Mouse (Mus musculus) forebrain, embryonic 12.5 days (tissue): ENCODE measurements around the gene Olfr1124. TPM values are rescaled to one million over a fixed set of nuclear protein-coding genes. Genes with fewer than 3 reads are reported as not detected.
"Not testable (repeated sequence)": the region's sequence is repeated elsewhere in the genome, so short reads cannot be mapped to it uniquely, and the experiment has no call there.

Experiments used
- ATAC-seq: fragments of 200-750 bp; cut with Nextera tagmentation; 2 replicates; pipeline ENCODE4 v1.8.0; 2017; ENCODE audit warnings: moderate TSS enrichment; ENCODE audit not compliant: low FRiP score
- H3K27ac ChIP-seq: fragments of 300-500 bp; sonication (generic); 2 replicates; pipeline ENCODE4 v1.5.1; 2016; ENCODE audit warnings: mild to moderate bottlenecking
- H3K27me3 ChIP-seq: fragments of 300-500 bp; sonication (generic); 2 replicates; pipeline ENCODE4 v1.6.1; 2016; ENCODE audit warnings: mild to moderate bottlenecking
- H3K36me3 ChIP-seq: fragments of 300-500 bp; sonication (generic); replicated peaks from 2 replicates; pipeline ENCODE4 v1.6.1; 2016; ENCODE audit warnings: mild to moderate bottlenecking
- H3K4me1 ChIP-seq: fragments of 300-500 bp; sonication (generic); 2 replicates; pipeline ENCODE4 v1.6.1; 2016
- H3K4me2 ChIP-seq: fragments of 300-500 bp; sonication (generic); 2 replicates; pipeline ENCODE4 v1.6.1; 2016; ENCODE audit warnings: mild to moderate bottlenecking, moderate library complexity
- H3K4me3 ChIP-seq: fragments of 300-500 bp; sonication (generic); replicated peaks from 2 replicates; pipeline ENCODE4 v1.5.1; 2016; ENCODE audit warnings: mild to moderate bottlenecking
- H3K9ac ChIP-seq: fragments of 300-500 bp; sonication (generic); 2 replicates; pipeline ENCODE4 v1.6.1; 2016; ENCODE audit warnings: mild to moderate bottlenecking
- H3K9me3 ChIP-seq: fragments of 300-500 bp; sonication (generic); 2 replicates; pipeline ENCODE4 v1.6.1; 2016
- WGBS: fragments of 180-500 bp; shearing (Covaris S2); methylation state at CpG from one replicate; pipeline ENCODE4 v1.1.7; 2016; 5-methylcytosine and 5-hydroxymethylcytosine counted together
- polyA plus RNA-seq: library from polyadenylated mRNA; unstranded; fragments of >200 nt; fragmentation: Nextera tagmentation; extraction: Ambion mirVana; gene quantifications from 2 replicates; pipeline ENCODE4 v1.2.1, GENCODE M21; 2016

Gene Olfr1124
- polyA plus RNA-seq, result 0.08 and 0.15 TPM in 2 replicates

GRCm38 (mm10) chr2:87429975-87430374, at the start of gene Olfr1124:
Gene Olfr1124 (plus strand): TSS chr2:87430275.
- no peaks in the 10 kb centered on the region for H3K36me3 ChIP-seq
- H3K9ac ChIP-seq, result no peak within 1 kb of the TSS
- 90% methylated on average over 1 of the region's 1 CpGs for WGBS
- no peak within 1 kb of the TSS for H3K4me2 ChIP-seq
- no peaks in the 10 kb centered on the region for H3K9me3 ChIP-seq
- no peak within 1 kb of the TSS for H3K27ac ChIP-seq
- H3K4me1 ChIP-seq, result no peaks in the 10 kb centered on the region
- H3K4me3 ChIP-seq, result no peak within 1 kb of the TSS
- ATAC-seq, result no peak
- H3K27me3 ChIP-seq, result no peaks in the 10 kb centered on the region

DNA sequence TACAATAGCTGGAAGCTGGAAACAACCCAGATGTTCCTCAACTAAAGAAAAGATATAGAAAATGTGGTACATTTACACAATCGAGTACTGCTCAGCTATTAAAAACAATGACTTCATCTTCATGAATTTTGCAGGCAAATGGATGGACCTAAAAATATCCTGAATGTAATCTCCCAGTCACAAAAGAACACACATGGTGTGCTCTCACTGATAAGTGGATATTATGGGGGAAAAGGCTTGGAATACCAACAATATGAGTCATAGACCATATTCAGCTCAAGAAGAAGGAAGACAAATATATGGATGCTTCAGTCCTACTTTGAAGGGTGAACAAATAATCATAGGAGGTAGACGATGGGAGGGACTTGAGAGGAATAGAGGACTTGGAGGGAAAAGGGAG, 46.1 kb upstream of the Olfr1124 start:
- no peak for ATAC-seq
- no peaks in the 10 kb centered on the region for H3K4me1 ChIP-seq
- no peak overlapping the region for H3K4me3 ChIP-seq
- 88% methylated on average over 2 of the region's 2 CpGs for WGBS
- no peaks in the 10 kb centered on the region for H3K27me3 ChIP-seq
- H3K9me3 ChIP-seq, result no peaks in the 10 kb centered on the region
- H3K36me3 ChIP-seq, result no peaks in the 10 kb centered on the region
- no peak overlapping the region for H3K27ac ChIP-seq
- no peak overlapping the region for H3K4me2 ChIP-seq
- H3K9ac ChIP-seq, result no peak overlapping the region

DNA sequence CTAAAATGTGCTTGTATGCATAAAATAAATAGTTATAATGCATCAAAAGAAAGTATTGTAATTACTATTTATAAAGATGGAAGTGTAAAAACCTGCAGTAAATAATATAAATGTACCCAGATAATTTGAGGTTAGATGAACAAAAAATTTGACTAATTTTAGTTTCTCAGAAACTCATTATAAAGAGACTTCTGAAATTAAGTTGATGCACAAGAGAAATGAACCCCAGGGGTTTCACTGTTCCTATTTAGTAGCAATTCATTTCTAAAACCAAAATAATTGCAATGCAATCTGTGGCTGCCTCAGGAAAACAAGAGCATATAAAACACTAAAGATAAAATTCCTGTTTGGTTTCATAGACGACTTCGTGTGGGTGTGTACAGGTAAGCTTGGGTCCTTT, 44.5 kb upstream of the Olfr1124 start, which contains the start of gene Olfr1122:
Olfr1122 (plus strand) TSS at position 301 of the 400 bp plus-strand sequence.
- H3K9me3 ChIP-seq, result no peaks in the 10 kb centered on the region
- no peaks in the 10 kb centered on the region for H3K27me3 ChIP-seq
- no peaks in the 10 kb centered on the region for H3K36me3 ChIP-seq
- ATAC-seq, result no peak
- no peak within 1 kb of the TSS for H3K27ac ChIP-seq
- H3K9ac ChIP-seq, result no peak within 1 kb of the TSS
- 86% methylated on average over 2 of the region's 2 CpGs for WGBS
- H3K4me3 ChIP-seq, result no peak within 1 kb of the TSS
- H3K4me1 ChIP-seq, result no peaks in the 10 kb centered on the region
- H3K4me2 ChIP-seq, result no peak within 1 kb of the TSS

GRCm38 (mm10) chr2:87393605-87394004, 36.5 kb upstream of the Olfr1124 start:
- 0 out of 2 replicates have a peak, but pooled peaks have one; percentile 30 for ATAC-seq

DNA sequence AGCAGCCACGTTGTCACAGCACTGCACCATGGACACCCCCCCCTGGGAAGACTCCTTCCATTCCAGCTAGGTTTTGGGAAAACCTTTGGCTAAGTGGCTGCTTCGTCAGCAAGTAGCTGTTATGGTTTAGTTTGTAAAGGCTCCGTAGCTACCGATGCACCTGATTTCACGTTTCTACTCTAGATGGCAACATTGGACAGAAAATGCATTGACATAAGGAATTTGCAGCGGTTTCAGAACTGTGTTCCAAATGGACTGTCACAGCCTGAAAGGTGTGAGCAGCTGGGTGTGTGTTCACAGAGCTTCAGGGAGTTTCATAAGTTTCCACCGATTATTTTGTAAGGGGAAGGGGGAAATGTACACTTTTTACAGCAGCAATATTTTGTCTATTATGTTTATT, 35.4 kb upstream of the Olfr1124 start:
- not testable (repeated sequence) for H3K27me3 ChIP-seq, H3K9me3 ChIP-seq, H3K4me2 ChIP-seq, H3K4me1 ChIP-seq, H3K27ac ChIP-seq, H3K4me3 ChIP-seq, ATAC-seq, H3K9ac ChIP-seq, H3K36me3 ChIP-seq
- WGBS, result 92% methylated on average over 7 of the region's 7 CpGs

More at GRCm38 (mm10) chr2:87393605-87394004, 36.5 kb upstream of the Olfr1124 start:
- not testable (repeated sequence) for H3K4me3 ChIP-seq, H3K4me1 ChIP-seq, H3K9me3 ChIP-seq, H3K9ac ChIP-seq, H3K4me2 ChIP-seq, H3K27ac ChIP-seq, H3K27me3 ChIP-seq, H3K36me3 ChIP-seq
- WGBS, result 91% methylated on average over 5 of the region's 5 CpGs

DNA sequence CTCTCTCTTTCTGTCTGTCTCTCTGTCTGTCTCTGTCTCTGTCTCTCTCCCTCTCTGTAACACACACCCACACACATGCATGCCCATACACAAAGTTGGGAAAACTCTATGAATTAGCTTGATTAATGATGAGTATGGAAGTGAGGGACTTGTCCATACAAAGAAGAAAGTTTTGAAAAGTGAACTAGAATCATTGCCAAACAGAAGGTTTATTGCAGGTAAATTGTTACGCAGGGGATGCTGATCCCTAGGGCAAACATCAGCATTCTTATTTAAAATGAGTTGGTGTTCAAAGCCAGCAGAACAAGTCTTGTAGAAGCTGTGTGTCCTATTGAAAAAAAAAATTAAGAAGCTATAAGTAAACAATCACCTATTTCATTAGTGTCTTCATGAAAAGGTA, 13.7 kb upstream of the Olfr1124 start, which contains the start of gene Olfr1123:
Olfr1123 (plus strand) TSS at position 301 of the 400 bp plus-strand sequence.
- no peaks in the 10 kb centered on the region for H3K9me3 ChIP-seq
- no peaks in the 10 kb centered on the region for H3K27me3 ChIP-seq
- H3K36me3 ChIP-seq, result no peaks in the 10 kb centered on the region
- no peak within 1 kb of the TSS for H3K9ac ChIP-seq
- H3K27ac ChIP-seq, result no peak within 1 kb of the TSS
- no peak for ATAC-seq
- no peak within 1 kb of the TSS for H3K4me2 ChIP-seq
- no peaks in the 10 kb centered on the region for H3K4me1 ChIP-seq
- H3K4me3 ChIP-seq, result no peak within 1 kb of the TSS
- WGBS, result 89% methylated on average over 1 of the region's 1 CpGs

GRCm38 (mm10) chr2:87437731-87438130, 7.7 kb downstream of the Olfr1124 start:
- no peak overlapping the region for H3K4me2 ChIP-seq
- no peak overlapping the region for H3K4me3 ChIP-seq
- 93% methylated on average over 16 of the region's 16 CpGs for WGBS
- H3K27ac ChIP-seq, result no peak overlapping the region
- H3K4me1 ChIP-seq, result no peaks in the 10 kb centered on the region
- no peaks in the 10 kb centered on the region for H3K27me3 ChIP-seq
- no peak overlapping the region for H3K9ac ChIP-seq
- ATAC-seq, result no peak
- H3K36me3 ChIP-seq, result no peaks in the 10 kb centered on the region
- no peaks in the 10 kb centered on the region for H3K9me3 ChIP-seq

DNA sequence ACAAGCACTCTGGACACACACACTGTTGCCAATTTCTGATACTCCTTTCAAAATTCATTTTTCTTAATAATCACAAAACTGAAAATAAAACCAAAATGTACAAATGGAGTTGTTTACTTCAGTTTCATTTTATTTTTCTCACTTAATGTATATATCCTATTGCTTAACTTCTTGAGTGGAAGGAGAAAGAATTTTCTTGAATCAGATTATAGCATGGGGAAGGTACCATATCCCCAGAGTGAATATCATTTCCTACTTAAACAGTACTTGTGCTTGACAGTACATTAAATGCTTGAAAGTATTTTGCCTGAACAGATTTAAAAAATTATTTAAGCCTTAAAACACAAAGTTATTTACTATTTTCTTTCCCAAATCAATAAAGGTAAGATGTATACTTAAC, 23.6 kb downstream of the Olfr1124 start, which contains the start of gene Olfr1126:
Olfr1126 (plus strand) TSS at position 301 of the 400 bp plus-strand sequence.
- ATAC-seq, result no peak
- H3K4me1 ChIP-seq, result no peaks in the 10 kb centered on the region
- H3K9ac ChIP-seq, result no peak within 1 kb of the TSS

GRCm38 (mm10) chr2:87461769-87462168, 31.7 kb downstream of the Olfr1124 start:
- no peak overlapping the region for H3K27ac ChIP-seq
- H3K4me3 ChIP-seq, result no peak overlapping the region
- H3K27me3 ChIP-seq, result no peaks in the 10 kb centered on the region
- no peak overlapping the region for H3K9ac ChIP-seq
- WGBS, result 96% methylated on average over 4 of the region's 4 CpGs
- H3K4me1 ChIP-seq, result no peaks in the 10 kb centered on the region
- no peak for ATAC-seq
- H3K36me3 ChIP-seq, result no peaks in the 10 kb centered on the region
- no peaks in the 10 kb centered on the region for H3K9me3 ChIP-seq
- H3K4me2 ChIP-seq, result no peak overlapping the region

More for the DNA sequence above, 23.6 kb downstream of the Olfr1124 start, which contains the start of gene Olfr1126:
- H3K36me3 ChIP-seq, result no peaks in the 10 kb centered on the region
- H3K9me3 ChIP-seq, result no peaks in the 10 kb centered on the region
- H3K27me3 ChIP-seq, result no peaks in the 10 kb centered on the region
- H3K4me3 ChIP-seq, result no peak within 1 kb of the TSS
- no peak within 1 kb of the TSS for H3K4me2 ChIP-seq
- no peak within 1 kb of the TSS for H3K27ac ChIP-seq

- no peaks in the 10 kb centered on the region for H3K27me3 ChIP-seq
- no peak overlapping the region for H3K4me2 ChIP-seq
- no peak overlapping the region for H3K27ac ChIP-seq
- ATAC-seq, result no peak
- no peak overlapping the region for H3K4me3 ChIP-seq
- H3K4me1 ChIP-seq, result no peaks in the 10 kb centered on the region
- H3K36me3 ChIP-seq, result no peaks in the 10 kb centered on the region
- no peaks in the 10 kb centered on the region for H3K9me3 ChIP-seq
- no peak overlapping the region for H3K9ac ChIP-seq
Observed at GRCm38 (mm10) chr2:87480207-87480606, 50.1 kb downstream of the Olfr1124 start.

- Histone ChIP-seq H3K27me3 (no peaks in the 10 kb centered on the region), H3K27ac (no peak overlapping the region), H3K9ac (no peak overlapping the region), H3K9me3 (no peaks in the 10 kb centered on the region), H3K4me2 (no peak overlapping the region), H3K36me3 (no peaks in the 10 kb centered on the region), H3K4me1 (no peaks in the 10 kb centered on the region), H3K4me3 (no peak overlapping the region)
- no peak for ATAC-seq
- 86% methylated on average over 4 of the region's 4 CpGs for WGBS
Observed at GRCm38 (mm10) chr2:87481158-87481557, 51.1 kb downstream of the Olfr1124 start.

DNA sequence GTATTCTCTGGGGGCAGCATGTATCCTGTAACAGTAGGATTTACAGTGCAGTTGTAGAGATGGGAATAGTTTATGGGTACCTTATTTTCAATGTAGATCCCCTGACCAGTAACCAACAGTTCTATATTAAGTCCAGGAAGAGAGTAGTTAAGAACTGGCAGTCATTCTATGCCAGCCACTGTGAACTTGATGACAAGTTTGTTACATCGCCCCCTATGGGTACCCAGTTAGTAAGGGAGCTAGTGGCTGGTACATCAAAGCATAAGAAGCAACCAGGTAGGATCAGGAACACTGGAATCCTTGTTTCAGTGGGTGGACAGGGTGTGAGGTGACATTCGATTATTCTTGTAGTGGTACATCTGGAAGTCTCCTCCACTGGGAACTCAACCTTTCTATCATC, 52.2 kb downstream of the Olfr1124 start:
- WGBS, result 69% methylated on average over 2 of the region's 2 CpGs
- H3K4me1 ChIP-seq, result no peaks in the 10 kb centered on the region
- no peaks in the 10 kb centered on the region for H3K36me3 ChIP-seq
- no peak for ATAC-seq
- H3K4me2 ChIP-seq, result no peak overlapping the region
- no peak overlapping the region for H3K9ac ChIP-seq
- no peaks in the 10 kb centered on the region for H3K9me3 ChIP-seq
- no peak overlapping the region for H3K27ac ChIP-seq
- H3K27me3 ChIP-seq, result no peaks in the 10 kb centered on the region
- H3K4me3 ChIP-seq, result no peak overlapping the region
